Mouse (Mus musculus) erythroblast, embryonic 14.5 days (primary cell): Measurements from ENCODE around the gene Fam114a1. TPM values are rescaled to one million over a fixed set of nuclear protein-coding genes. Genes with fewer than 3 reads are reported as not detected.

Experiments
- H3K27me3 ChIP-seq: 2 replicates; pipeline ENCODE4 v1.6.1; 2012; ENCODE audit warnings: inconsistent platforms; ENCODE audit not compliant: control insufficient read depth
- H3K36me3 ChIP-seq: 2 replicates; pipeline ENCODE4 v1.6.1; 2012; ENCODE audit warnings: mild to moderate bottlenecking, inconsistent platforms; ENCODE audit not compliant: control insufficient read depth
- H3K4me1 ChIP-seq: 2 replicates; pipeline ENCODE4 v1.6.1; 2012; ENCODE audit warnings: inconsistent platforms; ENCODE audit not compliant: control insufficient read depth
- H3K4me3 ChIP-seq: replicated peaks from 2 replicates; pipeline ENCODE3; 2012; ENCODE audit warnings: moderate library complexity, mild to moderate bottlenecking, inconsistent platforms
- H3K9me3 ChIP-seq: 2 replicates; pipeline ENCODE4 v1.6.1; 2012; ENCODE audit warnings: low read length, inconsistent platforms, mixed read lengths; ENCODE audit not compliant: control insufficient read depth
- GATA1 ChIP-seq: IDR thresholded peaks from 2 replicates; pipeline ENCODE4 v1.6.1; 2012; ENCODE audit warnings: low read length, inconsistent platforms, mixed read lengths
- TAL1 ChIP-seq: IDR thresholded peaks from 3 replicates; pipeline ENCODE4 v1.6.1; 2012; ENCODE audit warnings: low read length, inconsistent platforms, mixed read lengths
- polyA plus RNA-seq: library from polyadenylated mRNA; stranded (reverse); fragments of >175 nt; gene quantifications from 2 replicates; pipeline ENCODE4 v1.2.3, GENCODE M21; 2012

Gene Fam114a1
- polyA plus RNA-seq, 1 experiment: not detected

- no peaks in the 10 kb centered on the region; the same call in 1 of the 2 replicates for H3K36me3 ChIP-seq
Measured at GRCm38 (mm10) chr5:65040463-65040862, 70.6 kb downstream of the Fam114a1 start.

DNA sequence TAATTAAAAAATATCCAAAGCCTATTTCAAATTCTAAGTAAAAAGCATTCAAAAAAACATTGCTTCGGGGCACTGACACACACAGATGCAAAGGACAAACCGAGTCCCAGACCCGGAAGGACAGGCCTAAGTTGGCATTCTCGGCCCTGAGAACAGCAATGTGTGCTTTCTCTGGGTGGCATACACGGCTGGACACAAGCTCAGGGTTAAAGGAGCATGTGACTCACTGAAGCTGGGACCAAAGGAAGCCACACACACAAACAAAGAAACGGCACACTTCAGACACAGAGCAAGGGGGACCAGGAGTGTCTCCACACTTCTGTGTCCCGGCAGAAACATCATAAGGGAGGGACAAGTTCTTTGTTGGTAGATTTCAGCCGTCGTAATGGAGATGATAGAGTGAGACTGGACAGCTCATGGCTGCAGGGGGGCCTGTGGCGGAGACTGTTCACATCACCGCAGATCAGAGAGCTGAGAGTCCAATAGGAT, 73.6 kb downstream of the Fam114a1 start:
- H3K27me3 ChIP-seq: no peaks in the 10 kb centered on the region
- no peak overlapping the region for H3K4me3 ChIP-seq
- H3K4me1 ChIP-seq: no peaks in the 10 kb centered on the region
- no peaks in the 10 kb centered on the region for H3K36me3 ChIP-seq
- TF ChIP-seq GATA1 (no peak), TAL1 (no peak)
- H3K9me3 ChIP-seq: no peaks in the 10 kb centered on the region

More at GRCm38 (mm10) chr5:65040463-65040862, 70.6 kb downstream of the Fam114a1 start:
- Histone ChIP-seq H3K4me3 (no peak overlapping the region), H3K27me3 (no peaks in the 10 kb centered on the region), H3K4me1 (no peaks in the 10 kb centered on the region), H3K9me3 (no peaks in the 10 kb centered on the region)
- TF ChIP-seq TAL1 (no peak), GATA1 (no peak)

GRCm38 (mm10) chr5:65045642-65046370, 75.9 kb downstream of the Fam114a1 start:
- H3K36me3 ChIP-seq: no peaks in the 10 kb centered on the region
- no peak overlapping the region for H3K4me3 ChIP-seq
- H3K4me1 ChIP-seq: no peaks in the 10 kb centered on the region
- TF ChIP-seq GATA1 (no peak), TAL1 (no peak)
- H3K27me3 ChIP-seq: no peaks in the 10 kb centered on the region
- H3K9me3 ChIP-seq: no peaks in the 10 kb centered on the region

DNA sequence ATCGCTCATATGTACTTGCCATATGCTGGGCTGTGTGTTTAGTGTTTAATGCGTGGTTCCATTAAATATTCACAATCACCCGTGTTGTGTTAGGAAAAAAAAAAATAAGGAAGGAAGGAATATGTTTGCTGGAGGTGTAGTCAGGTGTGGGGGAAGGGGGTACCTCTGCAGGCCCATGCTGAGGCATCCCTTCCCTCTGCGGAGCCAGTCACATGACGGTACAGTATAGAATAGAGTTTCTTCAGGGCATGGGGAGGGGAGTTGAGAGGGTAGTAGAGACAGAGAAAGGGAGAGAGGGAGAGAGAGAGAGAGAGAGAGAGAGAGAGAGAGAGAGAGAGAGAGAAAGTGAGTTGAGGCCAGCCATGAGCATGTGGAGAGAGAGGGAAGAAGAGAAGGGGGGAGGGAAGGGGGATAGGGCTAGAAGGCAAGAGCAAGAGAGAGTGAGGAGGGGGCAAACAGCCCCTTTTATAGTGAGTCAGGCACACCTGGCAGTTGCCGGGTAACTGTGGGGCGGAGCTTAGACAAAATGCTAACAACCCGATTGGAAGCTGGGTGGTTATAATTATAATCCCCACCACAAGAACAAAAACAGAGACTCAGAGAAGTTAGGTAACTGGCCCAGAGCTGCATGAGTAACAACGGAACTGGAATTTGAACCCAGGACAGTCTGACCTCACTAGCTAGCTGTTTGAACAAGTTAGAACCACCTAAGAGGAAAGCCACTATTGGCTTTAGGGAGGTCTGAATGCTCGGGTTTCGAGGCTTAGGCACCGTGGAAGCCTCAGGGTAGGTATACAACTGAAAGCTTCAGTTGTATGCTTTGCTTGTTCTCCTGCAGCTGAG, 76.8 kb downstream of the Fam114a1 start:
- no peak overlapping the region for H3K4me3 ChIP-seq
- no peaks in the 10 kb centered on the region for H3K9me3 ChIP-seq
- H3K4me1 ChIP-seq: no peaks in the 10 kb centered on the region
- no peaks in the 10 kb centered on the region for H3K27me3 ChIP-seq
- H3K36me3 ChIP-seq: no peaks in the 10 kb centered on the region
- TF ChIP-seq TAL1: no peak

DNA sequence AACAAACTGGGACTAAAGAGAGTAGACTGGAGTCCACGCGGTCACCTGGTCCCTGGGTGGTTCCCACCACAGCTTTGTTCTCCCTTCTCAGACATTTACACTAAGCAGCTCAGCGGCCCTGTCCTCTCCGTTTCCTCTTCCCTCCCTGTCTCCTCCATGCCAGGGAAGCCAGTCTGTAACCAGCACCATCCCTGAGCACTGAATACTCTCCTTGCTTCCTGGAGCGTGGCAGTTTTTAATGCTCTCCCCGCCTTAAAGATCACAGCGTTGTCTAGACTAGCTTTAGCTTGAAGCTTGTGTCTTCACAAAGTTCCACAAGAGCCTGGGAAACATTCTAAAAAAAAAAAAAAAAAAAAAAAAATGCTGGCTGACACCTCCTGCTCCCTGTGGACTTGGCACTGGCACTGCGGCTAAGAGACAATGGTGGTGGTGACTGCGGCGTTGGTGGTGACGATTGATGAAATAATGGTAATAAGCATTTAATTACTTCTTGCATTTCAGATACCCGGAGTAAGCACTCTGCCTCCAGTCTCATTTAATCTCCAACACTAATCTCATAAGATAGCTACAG, 77.5 kb downstream of the Fam114a1 start:
- TF ChIP-seq GATA1 (no peak), TAL1 (no peak)
- Histone ChIP-seq H3K9me3 (no peaks in the 10 kb centered on the region), H3K4me3 (no peak overlapping the region), H3K4me1 (no peaks in the 10 kb centered on the region), H3K36me3 (no peaks in the 10 kb centered on the region), H3K27me3 (no peaks in the 10 kb centered on the region)

- no peak for TF ChIP-seq GATA1
- TF ChIP-seq TAL1: no peak
- no peaks in the 10 kb centered on the region for H3K27me3 ChIP-seq
- no peaks in the 10 kb centered on the region for H3K36me3 ChIP-seq
- no peaks in the 10 kb centered on the region for H3K4me1 ChIP-seq
- H3K4me3 ChIP-seq: no peak overlapping the region
- no peaks in the 10 kb centered on the region for H3K9me3 ChIP-seq
Measured at GRCm38 (mm10) chr5:65049880-65050279, 80.0 kb downstream of the Fam114a1 start.

DNA sequence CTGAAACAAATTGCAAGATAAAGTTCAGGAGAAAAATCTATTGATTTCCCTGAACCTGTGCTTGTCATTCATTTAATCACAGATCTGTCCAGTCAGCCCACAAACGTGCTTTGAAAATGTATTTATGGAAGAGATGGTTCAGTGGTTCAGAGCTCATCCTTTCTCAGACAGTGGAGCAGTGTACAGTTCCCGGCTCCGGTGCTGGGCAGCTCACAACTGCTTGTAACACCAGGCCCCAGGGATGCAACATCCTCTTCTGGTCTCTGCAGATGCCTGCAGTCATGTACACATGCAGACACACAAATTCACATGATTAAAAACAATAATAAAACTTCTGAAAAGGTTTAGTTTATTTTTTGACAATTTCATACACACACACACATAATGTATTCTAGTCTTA, 81.6 kb downstream of the Fam114a1 start:
- no peaks in the 10 kb centered on the region for H3K9me3 ChIP-seq
- H3K4me1 ChIP-seq: no peaks in the 10 kb centered on the region
- no peak overlapping the region for H3K4me3 ChIP-seq
- no peaks in the 10 kb centered on the region for H3K36me3 ChIP-seq
- no peaks in the 10 kb centered on the region for H3K27me3 ChIP-seq
- TF ChIP-seq TAL1: no peak
- TF ChIP-seq GATA1: no peak

- no peaks in the 10 kb centered on the region for H3K27me3 ChIP-seq
- TF ChIP-seq GATA1: no peak
- no peak for TF ChIP-seq TAL1
- H3K4me3 ChIP-seq: no peak overlapping the region
- no peaks in the 10 kb centered on the region for H3K9me3 ChIP-seq
- H3K4me1 ChIP-seq: no peaks in the 10 kb centered on the region
- H3K36me3 ChIP-seq: no peaks in the 10 kb centered on the region
Measured at GRCm38 (mm10) chr5:65057596-65057995, 87.7 kb downstream of the Fam114a1 start.

DNA sequence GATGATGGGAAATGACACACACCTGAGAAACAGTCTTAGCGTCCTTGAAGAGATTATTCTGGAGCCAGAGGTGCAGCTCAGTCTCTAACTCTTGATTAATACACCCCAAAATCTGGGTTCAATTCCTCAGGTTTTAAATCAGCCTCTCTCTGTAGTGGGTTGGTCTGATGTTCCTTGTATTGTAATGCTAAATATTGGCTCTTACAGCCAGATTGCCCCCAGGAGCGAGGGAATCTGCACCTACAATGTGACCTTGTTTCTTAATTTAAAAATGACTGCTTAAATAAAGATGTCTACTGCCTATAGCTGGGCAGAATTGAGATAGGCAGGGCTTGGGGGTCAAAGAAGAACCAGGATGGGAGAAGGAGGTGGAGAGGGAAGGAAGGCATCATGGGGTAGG, 89.9 kb downstream of the Fam114a1 start:
- no peaks in the 10 kb centered on the region for H3K9me3 ChIP-seq
- TF ChIP-seq GATA1 (no peak), TAL1 (no peak)
- no peaks in the 10 kb centered on the region for H3K4me1 ChIP-seq
- no peaks in the 10 kb centered on the region for H3K36me3 ChIP-seq
- no peak overlapping the region for H3K4me3 ChIP-seq
- no peaks in the 10 kb centered on the region for H3K27me3 ChIP-seq
